Mouse (Mus musculus) right cerebral cortex, postnatal 14 days (tissue): ENCODE measurements around the gene Ppp2r2d.

Experiments
- DNase-seq: peaks from one replicate; pipeline ENCODE4 v3.0.0; 2022

Gene Ppp2r2d

DNA sequence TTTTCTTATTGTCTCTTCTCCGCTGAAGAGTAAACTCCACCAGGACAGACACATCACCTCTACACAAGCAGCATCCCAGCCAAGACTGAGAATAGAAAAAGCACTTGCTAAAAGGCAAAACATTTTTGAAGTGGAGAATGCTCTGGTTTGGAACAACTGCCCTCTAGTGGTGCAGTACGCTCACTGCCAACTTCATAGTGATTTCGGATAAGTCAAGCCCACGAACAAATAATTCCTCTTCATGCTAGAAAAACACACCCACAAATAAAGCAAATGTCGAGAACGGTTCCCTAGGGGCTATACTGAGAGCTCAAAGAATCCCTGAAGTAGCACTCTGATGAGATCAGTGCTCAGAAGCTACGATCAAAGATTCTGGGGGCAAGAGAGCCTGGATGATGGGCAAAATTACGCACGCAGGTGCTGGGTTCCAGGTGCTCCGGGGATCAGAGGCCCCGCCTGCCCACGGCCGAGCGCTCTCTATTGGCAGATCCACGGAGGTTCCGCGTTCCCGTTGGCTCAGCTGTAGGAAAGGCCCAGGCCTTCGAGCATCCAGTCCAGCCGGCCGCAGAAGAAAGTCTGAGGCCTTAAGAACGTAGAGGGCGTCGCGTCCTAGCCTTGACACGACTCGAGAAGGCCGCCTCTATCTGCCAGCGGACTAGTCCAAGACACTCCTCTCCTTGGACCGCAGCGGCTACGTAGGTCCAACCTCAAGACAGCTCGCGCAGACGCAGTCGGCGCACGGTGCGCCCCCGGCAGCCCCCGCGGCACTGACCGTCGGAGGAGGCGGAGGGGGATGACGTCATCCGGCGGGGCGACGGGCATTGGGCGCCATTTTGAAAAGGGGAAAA is at the start of gene Ppp2r2d, which contains the start of gene Mapk1ip1:
Gene Ppp2r2d (plus strand): TSS at position 536 of the 848 bp plus-strand sequence.
Gene Mapk1ip1 (minus strand): TSS at position 730 of the 848 bp plus-strand sequence.
- DNase-seq, result peak; percentile 98

DNA sequence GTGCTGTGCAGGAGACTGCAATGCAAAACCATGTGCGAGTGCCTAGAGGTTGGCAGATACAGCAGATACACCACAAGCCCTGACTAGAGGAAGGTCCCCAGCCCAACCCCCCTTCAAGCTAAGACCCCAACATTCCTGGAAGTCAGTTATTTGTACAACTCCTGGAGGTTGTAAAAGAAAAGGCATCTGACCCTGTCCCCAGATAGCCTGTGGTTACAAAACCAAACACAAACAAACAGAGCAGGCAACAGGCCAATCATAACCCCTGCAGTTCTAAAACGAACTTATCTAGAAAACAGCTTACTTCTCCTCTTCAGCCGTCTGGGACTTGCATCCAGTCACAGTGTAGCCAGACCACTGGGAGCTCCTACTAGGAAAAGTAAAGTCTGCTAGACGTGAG is 42.5 kb upstream of the Ppp2r2d start:
- no peak for DNase-seq

DNA sequence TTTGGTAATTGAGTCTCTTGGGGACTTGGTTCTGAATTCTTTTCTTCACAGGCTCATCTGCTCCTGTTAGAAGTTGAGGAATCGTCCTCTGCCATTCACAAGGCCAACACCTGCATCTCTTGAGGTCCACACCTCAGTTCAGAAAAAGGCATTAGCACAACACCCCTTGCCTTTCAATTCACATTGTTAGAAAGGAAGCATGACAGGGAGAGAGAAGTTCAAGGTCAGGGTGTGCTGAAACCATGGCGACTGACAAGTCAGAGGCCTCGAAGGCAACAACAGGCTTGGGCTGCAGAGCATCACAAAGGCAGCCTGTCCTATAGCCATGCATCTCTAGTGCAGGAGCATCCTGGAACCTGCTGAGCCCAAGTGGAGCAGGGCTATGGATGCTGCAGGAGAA is 38.7 kb upstream of the Ppp2r2d start:
- no peak for DNase-seq

DNA sequence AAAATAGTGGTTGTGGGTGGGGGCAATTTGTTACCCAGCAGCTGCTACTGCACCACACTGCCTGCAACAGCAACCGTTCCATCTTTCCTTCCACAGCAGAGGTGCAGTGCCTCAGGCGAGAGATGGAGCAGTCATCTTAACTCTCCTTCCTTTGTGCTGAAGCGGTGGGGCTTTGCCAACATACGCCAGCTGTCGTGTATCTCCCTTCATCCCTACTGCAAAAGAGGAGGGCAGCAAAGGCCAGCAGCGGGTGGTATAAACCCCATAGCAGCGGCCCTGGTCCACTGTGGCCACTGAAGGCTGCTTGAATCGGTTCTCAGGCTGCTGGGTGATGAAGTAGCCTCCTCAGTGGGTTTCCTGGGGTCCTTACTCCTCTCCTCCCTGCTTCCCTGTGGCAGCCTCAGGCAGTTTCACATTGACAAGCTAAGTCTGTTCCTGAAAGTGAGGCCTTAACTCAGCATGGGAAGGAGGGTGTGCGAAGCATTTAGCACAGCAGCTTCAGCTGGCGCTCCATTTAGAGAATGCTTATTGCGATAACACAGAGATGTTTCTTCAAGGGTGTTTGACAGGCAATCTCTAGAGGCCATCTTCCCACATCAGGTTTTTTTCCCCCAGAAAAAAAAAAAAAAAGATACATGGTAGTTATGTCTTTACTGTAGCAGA is 32.5 kb upstream of the Ppp2r2d start:
- no peak for DNase-seq

DNA sequence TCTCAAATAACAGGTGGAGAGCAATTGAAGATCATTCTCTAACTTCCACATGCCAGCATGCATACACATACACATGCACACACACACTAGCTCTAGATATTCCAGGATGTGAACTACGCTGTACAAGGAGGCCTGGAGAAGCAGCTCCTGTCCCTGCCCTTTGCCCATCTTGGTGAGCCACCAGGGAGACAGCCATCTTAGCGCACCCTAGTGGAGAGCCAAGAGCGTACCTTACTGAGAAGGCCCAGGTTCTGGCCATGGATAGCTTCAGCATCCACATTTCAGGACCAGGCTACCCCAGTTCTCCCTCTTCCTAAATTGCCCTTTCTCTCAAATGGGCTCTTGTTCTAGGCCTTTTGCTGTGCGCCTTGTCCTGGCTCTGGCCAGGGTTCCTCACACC is 27.6 kb upstream of the Ppp2r2d start:
- DNase-seq, result no peak

DNA sequence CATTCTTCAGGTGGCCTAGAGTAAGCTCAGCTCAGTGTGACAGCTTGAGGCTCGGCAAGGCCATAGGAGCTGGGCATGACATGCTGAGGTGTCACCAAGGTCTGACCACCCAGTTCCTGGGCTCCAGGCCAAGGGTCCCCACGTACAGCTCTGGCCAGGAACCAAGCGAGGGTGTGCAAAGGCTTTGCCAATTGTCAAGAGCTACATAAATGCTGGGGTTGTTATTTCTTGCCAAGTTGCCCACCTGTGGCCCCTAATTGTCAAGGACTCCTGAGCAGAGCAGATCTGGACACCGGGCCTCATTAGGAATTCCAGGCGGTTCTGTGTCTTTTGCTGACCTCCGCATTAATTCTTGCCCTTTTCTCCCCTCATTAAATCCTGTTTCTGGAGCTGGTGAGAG is 21.5 kb upstream of the Ppp2r2d start:
- no peak for DNase-seq

DNA sequence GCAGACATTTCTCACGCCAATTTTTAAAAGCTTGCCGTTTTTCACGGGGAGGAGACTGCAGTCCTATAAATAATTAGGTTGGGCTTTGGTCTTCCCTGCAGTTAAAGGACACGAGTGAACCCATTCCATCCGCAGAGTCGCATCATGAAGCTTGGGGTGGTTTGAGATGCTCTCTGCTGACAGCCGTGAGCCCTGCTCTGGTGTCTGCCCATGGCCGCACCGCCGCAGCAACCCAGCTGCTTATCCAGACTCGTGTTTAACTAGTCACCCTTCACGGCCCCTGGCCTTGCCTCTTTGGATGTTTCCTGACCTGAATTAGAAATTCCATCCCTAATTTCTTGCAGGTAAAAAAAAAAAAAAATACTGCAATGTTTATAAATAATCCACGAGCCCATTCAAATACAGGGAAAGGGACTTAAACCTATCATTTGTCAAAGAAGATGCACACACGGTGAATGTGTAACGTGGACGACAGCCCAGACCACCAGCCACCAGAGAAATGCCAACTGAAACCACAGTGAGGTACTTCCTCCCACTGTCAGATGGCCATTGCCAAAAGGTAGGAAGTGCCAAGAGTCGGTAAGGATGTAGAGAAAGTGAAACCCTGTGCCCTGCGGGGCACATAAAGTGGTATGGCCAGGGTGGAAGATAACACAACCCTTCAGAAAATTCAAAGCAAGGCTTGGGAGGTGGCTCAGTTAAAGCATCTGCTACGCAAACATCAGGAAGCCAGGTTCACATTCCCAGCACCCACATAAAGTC is 20.7 kb upstream of the Ppp2r2d start:
- no peak for DNase-seq

DNA sequence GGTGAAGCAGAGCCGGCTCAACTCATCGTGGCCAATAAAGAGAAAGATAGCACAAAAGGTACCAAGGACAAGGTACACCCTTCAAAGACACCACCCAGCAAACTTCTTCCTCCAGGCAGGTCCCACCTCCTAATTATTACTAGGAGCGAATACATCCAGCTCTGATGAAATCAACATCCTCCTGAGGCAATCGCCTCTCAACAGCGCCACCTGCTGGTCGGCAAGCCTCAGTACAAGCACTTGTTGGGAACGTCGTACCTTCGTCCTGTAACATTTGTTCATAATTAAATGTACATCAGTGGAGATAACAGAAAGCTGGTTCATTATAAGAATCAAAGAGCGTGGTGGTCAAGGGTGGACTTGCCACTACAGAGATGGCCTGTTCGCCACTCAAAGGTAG is 18.1 kb upstream of the Ppp2r2d start:
- DNase-seq, result peak; percentile 80

DNA sequence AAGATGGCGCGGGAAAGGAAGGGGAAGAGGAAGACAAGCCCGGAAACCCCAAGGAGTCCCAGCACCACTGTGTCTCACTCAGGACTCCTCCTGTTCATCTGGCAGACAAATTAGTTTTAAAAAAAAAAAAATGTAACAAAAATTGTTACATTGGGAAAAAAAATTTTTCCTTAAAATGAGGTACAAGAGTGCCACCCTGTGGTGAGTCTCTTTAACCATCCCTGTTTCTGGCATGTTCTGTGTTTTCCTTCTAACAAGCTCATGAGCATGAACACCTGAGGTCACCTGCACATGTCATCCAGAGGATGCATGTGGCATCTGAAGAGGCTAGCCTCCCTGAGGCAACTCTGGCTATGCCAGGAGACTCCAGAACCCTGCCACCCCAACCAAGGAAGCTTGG is 10.9 kb upstream of the Ppp2r2d start:
- no peak for DNase-seq

DNA sequence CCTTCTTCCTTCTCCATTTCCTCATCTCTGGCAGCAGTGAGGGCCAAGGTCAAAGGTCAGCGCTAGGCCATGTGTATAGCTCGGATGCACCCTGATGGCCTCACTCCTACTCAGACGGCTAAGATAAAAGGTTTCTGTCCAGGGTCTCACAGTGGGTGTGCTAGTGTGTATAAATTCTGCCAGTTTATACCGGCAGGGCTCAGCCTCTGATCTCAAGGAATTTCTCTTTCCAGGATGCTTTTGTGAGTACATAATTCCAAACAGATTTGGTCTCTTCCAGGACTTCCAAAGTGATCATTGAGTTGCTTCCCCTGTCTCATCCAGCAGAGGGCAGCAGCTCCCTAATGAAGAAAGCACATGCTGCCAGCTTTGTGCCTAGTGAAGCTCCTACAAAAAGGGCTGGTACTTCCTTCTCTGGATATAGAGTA is 5.3 kb upstream of the Ppp2r2d start:
- DNase-seq, result peak; percentile 80

DNA sequence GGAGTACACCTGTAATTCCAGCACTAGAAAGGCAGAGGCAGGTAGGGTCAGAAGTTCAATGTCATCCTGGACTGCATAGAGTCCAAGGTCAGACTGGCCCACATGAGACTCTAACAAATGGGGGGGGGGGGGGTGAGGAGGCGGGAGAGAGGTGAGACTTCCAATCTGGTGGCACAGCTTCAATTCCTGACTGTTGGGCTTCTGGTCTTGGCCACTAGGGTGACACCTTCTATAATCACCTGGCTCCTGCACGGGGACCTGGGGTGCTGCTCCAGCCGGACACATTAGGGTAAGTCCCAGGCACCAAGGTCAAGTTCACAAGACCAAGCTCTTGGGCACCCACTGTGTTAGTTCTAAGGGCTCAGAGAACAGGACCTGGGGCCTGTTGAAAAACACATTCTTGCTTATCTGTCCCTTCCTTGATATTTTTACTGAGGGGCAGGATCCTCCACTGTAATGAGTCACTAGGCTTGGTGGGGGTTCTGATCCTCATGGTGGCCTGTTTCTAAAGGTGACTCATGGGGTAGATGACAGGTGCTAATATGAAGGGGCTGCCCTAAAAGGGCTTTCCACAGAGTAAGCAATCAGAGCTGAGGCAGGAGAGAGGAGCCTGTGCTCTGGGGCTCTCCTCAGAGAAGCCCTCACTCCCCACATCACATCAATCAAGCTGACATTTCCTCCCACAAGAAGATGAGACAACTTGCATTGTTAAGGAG is 4.3 kb upstream of the Ppp2r2d start:
- DNase-seq, result no peak

DNA sequence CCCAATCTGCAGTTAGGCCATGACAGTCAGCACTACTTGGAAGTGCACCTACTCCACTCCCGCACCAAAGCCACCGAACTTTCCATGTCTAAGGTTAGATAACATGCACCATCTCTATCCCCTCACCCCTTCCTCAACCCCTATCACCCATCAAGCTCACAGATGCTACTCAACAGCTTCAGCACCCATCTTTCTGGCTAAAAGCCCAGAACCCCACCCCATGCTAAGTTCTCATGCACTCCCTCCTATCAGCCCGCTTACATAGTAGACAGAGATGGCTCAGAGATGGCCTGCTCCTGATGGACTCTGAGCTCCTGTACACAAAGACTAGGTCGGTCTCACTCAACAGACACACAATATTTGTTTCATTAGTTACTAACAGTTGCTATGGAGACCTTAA is 2.5 kb upstream of the Ppp2r2d start:
- DNase-seq, result no peak

DNA sequence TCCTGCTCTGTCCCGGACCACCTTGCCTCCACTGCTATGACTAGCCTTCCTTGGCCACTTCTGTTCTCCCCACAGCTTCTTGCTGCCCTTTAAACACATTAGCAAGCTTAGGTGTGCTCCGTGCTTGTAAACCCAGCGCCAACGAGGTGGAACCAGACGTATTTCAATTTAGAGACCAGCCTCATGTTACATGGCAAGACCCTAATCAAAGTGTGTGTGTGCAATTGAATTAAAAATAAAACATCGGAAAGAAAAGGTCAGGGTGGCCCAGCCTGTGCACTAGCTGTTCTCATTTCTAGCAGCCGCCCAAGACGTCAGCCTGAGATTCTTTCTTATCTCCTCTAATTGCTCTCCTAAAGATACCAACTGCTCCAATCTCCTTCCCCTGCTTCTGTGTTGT is 768 bp upstream of the Ppp2r2d start:
- DNase-seq, result no peak

DNA sequence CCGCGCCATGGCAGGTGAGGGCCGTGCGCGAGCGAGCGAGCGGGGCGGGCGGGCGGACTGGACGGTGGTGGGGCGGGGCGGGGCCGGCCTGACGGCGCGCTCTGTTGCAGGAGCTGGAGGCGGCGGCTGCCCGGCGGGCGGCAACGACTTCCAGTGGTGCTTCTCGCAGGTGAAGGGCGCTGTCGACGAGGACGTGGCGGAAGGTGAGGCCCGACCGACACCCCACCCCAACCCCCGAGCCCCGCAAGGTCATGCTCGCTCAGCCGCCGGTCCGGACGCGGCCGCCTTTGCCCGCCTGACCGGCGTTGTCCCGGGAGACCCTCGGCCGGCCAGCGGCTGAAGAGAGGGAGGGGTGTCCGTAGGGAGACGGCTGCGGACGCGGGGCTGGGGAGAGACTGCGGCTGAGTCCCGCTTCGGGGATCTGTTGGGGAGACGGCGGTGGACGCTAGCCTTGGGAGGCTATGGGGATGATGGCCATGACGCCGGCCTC is 668 bp downstream of the Ppp2r2d start:
- no peak for DNase-seq

DNA sequence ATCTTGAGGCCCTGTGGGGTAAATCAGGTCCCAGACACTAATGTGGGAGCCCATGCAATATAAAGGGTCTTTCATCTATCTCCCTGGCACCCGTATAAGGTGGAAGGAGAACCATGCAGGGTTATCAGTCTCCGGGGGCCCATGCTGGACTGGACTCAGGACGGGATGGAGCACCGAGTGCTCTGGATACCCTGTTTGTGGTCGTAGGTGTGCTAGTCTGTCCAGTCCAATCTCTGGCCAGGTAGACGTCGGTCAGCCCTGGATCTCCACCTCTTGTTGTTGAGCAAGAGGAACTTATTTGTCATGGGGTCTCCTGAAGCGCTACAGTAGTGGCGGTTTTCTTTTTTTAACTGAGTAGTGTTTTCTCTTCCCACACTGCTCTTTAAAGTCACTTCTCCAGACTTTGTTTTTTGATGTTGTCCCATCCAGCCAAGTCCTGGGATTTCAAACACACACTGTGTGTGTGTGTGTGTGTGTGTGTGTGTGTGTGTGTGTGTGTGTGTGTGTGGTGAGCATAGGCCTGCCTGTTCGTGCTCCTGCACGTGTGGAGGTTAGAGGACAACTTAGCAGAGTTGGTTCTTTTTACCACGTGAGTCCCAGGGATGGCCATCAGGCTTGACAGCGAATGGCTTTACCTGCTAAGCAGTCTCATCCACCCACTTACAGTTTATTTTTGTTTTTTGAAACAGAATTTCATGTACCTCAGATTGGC is 1.6 kb downstream of the Ppp2r2d start:
- no peak for DNase-seq

DNA sequence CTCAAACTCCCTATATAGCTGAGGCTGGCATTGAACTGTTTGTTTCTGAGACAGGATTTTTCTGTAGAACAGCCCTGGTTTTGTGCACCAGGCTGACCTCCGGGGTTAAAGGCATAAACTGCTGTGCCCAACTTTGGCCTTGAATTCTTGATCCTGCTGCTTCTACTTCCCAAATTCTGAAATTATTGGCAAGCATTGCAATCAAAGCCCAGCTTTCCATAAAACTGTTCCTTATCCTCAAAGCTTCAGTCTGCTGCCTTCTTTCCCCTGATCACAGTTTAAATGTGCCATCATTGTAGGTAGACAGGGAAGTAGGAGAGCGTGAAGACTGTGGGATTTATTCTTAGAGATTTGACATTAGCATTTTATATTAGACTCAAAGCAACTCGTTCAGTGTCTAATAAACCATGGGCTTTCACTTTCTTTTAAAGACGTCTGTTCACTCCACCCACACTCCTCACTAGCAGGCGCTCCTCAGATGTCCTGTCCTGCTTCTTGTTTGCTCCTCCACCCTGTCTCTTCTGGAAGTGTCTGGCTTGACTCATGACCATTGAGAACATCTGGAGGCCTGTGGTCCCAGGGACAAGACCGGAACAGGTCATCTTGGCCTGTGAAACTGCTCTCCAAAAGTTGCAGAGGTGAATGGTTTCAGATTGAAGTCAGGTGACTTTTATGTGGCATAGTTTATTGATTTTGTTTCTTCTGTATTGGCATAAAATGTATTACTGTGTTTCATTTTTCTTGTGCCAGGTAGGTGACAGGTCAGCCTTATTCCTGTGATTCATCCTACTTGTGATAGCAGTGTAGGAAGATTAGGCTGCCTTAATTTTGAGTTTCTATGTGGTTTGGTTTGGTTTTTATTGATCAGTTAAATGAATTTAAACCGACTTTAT is 2.4 kb downstream of the Ppp2r2d start:
- no peak for DNase-seq

DNA sequence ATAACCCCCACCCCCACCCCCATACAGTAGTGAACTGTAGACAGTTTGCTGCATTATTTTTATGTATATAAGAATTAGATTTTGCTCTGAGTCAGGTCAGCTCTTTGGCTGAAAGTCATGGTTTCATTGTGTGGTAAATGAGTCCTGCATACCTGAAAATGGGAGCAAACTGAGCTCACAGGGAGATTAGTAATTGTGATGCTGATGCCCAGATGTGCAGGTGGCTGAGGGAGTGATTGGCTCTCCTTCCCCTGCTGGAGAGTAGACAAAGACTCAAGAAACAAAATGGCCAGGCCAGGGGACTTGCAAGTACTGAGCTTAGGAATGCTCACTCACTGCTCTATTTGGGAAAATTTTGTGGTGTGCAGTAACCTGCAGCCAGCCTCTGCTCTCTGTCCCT is 4.2 kb downstream of the Ppp2r2d start:
- no peak for DNase-seq

DNA sequence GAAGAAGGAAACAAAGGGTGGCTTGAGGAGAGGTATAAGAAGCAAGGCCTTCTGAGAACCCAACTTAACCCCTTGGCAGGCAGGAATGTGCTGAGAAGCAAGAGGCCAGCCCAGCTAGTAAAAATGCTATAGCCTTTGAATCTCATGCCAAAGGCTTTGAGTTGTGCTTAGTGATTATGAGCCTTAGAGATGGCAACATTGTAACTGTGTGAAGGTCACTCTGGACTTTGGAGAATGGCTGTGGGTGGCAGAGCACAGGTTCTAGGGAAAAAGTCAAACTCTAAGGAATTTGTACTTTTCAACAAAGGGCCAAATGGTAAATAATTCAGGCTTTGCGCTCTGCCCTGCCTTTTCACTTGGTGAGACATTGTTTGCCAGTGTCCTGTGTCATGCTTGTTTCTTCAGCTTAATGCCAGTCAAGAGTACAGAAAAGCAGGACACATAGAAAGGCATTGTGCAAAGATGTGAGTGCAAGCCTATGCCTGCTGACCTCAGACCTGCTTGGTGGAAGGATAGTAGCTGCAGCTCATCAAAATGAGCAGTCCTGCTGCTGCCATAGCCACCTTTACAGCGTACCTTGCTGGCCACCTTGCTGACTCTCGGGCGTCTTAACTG is 7.6 kb downstream of the Ppp2r2d start:
- no peak for DNase-seq

DNA sequence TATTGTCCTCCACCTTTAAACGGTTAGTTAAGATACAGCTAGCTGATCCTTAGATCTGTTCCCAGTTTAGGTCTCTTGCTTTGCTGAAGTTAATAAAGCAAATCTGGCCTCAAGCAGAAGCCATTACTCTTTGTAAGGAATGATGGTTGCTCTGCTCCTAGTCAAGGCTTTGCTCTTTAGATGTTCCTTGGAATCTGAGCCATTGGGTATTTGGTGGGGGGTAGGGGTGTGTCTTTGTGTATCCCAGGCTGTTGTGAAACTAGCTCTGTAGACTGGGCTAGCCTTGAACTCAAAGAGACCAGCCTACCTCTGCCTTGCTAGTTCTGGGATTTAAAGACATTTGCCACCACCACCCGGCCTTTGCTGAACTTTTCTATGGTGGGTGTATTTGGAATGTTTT is 8.3 kb downstream of the Ppp2r2d start:
- DNase-seq, result no peak

DNA sequence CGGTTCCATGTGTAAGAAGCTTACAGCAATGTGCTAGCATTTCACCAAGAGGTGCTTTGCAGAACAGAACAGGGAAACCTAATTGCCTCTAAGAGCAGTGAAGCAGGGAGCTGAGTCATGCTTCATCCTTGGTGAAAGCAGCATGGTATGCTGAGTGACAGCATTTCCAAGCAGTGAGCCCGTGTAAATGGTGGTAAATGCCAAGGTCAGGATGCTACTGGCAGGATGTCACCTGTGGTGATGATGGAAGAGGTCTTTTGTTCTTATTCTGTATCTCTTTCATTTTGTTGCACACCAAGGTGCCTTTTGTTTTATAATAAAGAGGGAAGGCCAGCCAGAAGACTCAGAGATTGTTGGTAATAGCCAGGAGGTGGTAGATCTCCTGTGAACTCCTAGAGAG is 10.8 kb downstream of the Ppp2r2d start:
- DNase-seq, result no peak
